Mouse (Mus musculus) natural killer cell, adult 2 months (primary cell): Measurements from ENCODE around the gene Zbtb38.
A peak's percentile ranks its signal among the peaks of the same experiment; 100 is the strongest.
"Not testable (repeated sequence)": the region's sequence is repeated elsewhere in the genome, so short reads cannot be mapped to it uniquely, and the experiment has no call there.

Experiments
- DNase-seq, 2 experiments: peaks; one replicate each; pipeline ENCODE4 v3.0.0; 2022; ENCODE audit warnings: low spot score in 2 of 2

The Zbtb38 gene

DNA sequence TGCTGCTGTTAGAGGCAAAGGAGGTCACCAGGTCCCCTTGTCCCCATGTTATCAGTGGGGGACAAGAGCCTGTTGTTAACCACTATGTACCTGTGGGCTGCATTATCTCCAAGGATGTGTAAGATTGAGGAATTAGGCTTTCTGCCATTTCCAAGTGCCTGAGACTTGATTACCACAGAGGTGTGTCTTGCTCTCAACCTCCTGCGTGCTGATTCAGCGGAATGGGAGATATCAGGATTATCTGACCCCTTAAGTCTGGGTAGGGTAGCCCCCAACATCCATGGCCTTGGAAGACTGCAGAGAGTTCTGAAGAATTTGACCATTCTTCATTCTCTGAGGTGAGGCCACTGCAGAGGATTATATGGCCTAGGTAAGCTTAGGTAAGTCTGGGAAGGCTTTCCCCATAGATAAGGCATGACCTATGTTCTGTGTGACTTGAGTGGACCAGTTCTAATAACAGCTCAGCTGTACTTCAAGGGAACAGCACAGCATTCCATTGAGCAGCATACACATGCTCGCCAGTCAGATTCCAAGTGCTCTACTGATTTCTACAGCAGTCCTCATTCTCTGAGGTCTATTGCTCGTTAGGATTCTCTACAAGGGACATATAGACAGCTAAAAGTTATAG lies 68.4 kb downstream of the Zbtb38 start:
- no peak for DNase-seq

DNA sequence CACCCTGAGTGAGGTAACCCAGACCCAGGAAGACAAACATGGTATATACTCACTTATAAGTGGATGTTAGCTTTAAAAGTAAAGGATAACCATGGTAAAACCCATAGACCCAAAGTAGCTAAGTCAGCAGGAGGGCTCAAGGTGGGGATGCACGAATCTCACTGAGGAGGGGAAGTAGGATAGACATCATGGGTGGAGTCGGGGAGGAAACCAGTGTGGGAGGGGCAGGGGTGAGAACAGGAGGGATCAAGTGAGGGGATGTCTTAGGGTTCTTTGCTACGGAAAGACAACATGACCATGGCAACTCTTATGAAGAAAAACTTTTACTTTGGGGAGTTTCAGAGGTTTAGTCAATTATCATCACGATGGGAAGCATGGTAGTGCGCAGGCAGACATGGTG lies 74.0 kb downstream of the Zbtb38 start:
- no peak for DNase-seq

DNA sequence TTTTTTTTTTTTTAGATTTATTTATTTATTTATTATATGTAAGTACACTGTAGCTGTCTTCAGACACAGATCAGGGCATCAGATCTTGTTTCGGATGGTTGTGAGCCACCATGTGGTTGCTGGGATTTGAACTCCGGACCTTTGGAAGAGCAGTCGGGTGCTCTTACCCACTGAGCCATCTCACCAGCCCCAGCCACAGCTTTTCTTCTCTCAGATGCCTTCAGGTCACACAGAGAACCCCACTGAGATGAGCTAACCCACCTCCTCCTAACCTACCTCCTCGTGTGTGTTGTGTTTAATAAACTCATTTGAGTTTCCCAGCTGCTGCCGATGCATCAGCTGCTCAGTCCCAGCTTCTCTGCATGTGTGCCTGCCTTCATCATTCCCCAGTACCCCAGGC lies 74.9 kb downstream of the Zbtb38 start:
- DNase-seq = not testable (repeated sequence)

DNA sequence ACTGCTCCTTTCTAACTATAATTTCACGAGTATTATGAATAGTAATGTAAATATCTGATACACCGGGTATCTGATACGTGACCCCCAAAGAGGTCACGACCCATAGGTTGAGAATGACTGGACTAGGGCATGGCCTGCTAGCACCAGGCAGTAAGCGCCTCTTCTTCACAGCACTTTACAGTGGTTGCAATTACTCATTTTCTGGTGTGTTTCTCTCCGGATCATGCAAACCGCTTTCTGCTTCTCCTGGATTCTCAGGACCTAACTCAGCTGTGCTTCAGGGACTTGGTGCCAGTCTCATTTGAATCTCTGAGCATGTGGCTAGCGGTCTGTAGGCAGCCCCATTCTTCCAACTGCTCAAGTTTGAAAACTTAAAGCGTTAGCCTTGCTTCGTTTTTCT lies 76.0 kb downstream of the Zbtb38 start:
- DNase-seq = no peak

DNA sequence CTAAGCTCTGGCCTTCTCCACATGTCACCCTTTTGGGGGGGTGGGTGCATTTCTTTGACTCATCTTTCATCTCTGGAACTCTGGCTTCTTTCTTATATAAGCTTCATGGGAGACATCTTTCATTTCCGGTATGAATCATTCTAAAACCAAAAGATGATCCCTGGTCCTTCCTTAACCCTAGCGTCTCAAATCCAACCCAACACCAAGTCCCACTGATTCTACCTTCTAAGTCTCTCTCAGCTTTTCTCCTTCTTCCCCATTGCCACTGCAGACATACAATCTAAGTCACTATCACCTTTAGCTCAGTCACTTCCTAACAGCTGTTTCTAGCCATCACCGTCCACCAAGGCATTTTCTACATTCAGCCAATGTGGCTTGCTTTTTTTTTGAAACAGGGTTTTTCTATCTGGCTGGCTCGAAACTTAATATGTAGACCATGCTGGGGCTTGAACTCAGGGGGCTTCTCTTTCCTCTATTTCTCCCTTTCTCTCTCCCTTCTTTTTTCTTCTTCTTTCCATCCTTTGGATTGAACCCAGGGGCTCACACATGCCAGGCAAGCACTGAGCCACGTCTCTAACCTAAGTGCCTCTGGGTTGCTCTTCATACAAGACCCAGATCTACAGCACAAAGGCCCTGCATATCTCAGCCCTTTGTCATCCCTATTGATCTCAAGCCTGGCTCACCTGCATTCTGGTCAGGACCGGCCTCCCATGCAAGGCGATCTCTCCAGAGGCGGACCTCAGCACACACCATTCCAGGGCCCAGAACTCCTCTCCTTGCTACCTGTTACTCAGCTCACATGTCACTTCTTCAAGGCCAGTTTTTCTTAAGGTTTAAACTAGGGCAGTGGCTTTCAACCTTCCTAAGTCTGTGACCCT lies 76.6 kb downstream of the Zbtb38 start:
- no peak for DNase-seq

DNA sequence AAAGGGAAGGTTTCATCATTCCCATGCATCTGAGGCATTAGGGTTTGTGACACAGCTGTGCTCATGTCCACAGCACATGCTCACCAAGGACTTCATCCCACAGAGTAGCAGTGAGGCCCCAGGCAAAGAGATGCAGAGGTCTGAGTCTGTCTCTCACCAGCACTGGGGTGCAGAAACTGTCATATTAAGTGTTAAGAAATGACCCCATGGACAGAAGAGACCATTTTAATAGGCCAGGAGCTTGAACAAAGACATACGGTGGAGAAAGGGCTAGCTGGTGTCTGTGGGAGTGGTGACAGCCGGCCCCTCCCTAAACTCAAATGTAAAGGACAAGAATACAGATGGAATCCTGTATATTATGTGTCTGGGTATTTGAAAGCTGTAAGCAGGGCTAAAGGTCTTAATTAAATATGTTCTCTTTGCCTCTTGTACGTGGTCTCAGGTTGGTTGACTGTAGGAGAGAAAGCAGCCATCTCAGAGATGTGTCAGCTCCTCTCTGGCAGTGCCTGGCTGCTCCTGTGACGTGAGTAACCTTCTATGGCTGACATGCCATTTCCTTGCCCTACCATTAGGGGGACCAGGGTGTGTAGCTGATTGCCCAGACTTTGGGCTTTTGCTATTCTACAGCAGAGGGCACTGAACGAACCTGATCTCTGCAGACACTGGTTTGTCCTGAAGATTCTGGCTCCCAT lies 77.4 kb downstream of the Zbtb38 start:
- DNase-seq = peak; percentile 59 to 74

DNA sequence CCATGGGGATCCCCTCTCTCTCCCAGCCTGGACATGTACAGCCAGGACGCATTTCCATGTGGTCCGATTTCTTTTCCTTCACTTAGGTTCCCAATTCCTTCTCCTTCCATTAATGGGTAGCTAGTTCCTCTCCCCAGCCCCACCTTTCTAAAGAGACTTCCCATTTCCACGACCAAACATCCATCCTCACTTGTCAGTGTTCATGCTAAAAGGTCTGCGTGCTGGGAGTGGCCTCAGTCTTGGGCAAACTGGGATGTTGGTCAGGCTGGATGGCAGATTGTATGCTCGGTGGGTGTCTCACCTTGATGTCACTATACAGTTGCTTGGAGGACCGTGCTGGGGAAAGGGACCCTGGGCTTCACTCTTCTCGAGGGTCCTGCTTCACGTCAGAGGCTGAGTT lies 78.3 kb downstream of the Zbtb38 start:
- DNase-seq = no peak

DNA sequence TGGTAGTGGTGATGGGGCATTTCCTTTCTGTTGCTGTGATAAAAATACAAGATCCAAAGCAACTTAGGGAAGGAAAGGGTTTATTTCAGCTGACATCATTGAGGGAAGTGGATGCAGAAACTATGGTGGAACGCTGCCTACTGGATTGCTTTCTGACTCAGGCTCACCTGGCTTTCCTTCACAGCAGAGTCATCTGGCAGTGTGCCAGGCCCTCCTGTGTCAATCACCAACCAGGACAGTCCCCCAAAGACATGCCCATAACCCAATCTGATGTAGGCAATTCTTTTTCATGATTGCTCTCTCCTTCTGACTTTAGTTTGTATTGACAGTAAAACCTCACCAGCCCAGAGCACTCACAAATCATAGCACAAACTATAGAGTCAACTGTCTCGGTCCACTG lies 80.2 kb downstream of the Zbtb38 start:
- no peak for DNase-seq

DNA sequence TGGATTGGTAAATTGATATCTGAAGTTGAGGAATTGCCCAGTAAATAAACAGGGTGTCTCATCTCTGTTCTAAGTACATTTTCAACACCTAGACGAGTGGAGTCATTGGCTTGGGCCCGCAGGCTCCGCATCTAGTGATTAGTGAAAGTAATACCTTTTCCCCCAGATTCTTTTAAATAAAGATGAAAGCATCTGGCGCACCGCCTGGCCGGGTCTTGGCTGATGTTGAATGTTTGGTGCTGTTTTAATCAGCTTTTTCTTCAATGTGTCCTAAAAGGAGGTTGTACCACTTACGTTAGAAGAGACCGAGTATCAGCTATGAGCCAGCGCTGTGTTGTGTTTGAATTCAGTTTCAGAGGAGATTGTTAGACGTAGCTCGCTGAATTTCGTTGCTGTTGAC lies 81.4 kb downstream of the Zbtb38 start:
- no peak for DNase-seq

DNA sequence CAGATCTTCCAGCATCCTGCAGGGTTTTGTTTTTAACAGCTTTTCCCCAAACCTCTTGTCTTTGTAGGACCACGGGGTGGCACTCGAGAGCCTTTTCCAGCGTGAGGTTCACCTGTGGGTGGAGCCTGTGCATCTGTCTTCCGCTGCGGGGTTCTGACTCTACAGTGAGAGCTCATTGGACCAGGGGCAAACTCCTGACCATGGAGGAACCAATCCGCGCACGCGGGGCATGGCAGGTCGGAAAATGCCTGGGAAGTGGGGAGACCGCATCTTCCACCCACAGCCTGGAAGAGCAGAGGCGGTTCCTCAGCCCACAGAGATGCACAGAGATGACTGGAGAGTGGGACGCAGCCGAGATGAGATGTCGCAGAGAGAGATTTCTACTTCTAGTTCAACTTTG lies 82.8 kb downstream of the Zbtb38 start:
- DNase-seq = peak; percentile 89 to 92

DNA sequence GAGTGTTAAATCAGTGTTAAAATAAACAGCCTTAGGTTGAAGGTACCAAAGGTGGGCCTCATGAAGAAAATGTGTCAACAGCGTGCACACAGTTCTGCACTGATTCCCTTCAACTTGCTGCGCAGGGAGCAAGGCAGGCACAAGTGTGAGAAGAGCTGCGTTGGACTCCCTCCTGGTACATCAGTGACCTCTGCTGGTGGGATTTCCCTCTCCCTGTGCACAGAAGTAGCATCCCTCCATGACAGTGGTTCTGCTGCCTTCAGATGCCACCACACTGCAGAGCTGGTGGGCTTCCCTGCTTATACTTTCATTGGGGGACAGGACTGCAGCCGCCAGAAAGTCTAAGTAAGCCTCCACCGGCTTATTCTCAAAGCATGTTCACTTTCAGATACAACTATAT lies 84.0 kb downstream of the Zbtb38 start:
- DNase-seq = peak; percentile 34 to 61

DNA sequence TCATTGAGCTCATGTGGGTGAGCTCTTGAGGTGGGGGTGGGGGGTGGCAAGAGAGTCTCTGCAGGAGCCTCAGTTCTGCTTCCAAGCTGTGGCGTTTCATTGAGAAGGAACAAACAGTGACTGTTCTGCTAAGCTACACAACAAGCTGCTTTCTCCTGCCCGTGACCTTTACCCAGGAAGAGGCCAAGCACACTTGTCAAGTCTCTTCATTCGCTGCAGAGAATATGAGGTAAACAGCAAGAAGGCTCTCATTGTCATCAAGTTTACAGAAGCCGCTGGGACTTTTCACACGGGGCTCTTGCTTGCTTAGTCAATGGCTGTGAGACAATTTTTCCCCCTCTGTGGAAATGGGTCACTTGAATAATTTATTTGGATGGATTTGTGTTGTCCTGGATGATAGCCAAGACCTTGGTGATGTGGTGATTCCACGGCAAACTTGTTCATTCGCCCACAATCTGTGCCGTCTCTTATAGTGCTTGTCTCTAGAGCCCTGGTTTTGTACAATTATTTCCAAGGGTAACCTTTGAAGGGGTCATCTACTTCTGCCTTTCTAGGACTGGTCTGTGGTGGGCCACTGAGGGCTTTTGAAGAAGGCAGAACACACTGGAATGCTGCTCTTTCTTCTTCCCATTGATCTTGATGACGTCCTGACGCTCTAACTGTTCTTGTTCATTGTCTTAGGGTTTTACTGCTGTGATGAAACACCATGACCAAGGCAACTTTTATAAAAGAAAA lies 92.0 kb downstream of the Zbtb38 start:
- DNase-seq = no peak

DNA sequence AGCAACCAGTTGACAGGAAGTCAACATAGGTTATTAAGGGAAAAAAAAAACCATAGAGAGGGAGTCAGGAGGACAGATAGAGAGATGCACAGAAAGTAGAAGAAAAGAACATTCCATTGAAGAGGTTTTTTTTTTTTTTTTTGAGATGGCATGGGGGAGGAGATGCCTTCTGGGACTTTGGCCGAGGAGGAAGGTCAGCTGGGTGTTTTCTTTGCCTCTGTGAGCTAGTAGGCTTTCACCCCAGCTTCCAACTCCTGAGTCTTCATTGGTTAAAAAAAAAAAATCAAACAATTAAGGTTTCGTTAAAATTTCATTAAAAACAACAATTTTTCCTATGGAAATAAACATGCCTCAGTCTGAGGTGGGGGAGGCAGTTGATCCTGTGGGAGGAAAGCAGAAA lies 92.8 kb downstream of the Zbtb38 start:
- DNase-seq = no peak

DNA sequence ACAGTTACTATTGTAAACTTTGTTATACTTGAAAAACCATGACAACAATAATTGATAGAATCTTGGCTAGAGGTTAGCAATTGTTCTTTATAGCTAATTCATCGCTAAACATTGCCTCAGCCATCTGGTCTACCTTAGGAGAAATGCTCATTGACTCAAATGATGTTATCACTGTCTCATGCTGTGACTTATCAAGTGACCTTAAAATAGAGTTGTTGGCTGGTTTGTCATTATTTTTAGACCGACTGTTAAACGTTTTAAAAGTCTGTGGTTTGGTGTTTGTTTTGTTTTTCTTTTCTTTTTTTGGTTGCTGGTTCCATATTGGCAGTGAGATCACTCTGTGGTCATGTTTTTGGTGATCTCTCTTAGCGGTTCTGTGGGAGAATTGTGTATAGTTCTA lies 99.1 kb downstream of the Zbtb38 start:
- peak in 1 of 2 experiments; percentile 12 for DNase-seq

DNA sequence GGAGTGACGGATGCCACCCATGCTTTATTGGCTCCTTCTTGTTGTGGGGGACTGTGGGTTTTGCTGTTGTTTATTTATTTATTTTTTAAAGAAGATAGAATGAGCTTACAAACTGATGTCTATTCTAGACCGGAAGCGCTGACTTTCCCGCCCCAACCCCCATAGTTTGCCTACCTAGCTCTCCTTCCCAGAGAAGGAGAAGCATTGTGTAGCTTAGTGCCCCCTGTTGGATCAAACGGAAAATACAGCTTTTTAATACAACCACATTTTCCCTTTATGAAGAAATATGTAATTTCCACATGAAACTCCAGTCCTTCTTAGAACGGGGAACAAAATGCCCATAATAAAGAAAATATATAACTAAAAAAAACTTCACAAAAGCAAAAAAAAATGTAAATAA lies 99.9 kb downstream of the Zbtb38 start:
- peak in 1 of 2 experiments; percentile 22 for DNase-seq

DNA sequence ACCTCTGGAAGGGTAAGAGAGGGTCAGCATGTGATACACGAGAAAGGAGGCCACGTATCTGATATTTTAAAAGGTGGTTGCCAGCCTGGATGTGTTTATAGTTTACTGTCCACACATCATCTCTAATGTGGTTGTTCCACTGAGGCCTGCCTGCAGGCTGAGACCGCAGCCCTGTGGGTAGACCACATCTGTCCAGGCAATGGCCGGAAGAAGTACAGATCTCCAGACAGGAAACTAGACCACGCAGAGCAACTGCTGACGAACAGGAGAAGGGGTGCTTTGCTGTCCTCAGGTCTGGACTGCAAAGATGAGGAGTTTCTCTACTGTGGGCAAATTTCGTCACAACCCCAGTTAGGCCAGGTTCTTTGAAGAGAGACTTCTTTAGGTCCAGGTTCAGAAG lies 101.8 kb downstream of the Zbtb38 start:
- peak; percentile 69 to 82 for DNase-seq

DNA sequence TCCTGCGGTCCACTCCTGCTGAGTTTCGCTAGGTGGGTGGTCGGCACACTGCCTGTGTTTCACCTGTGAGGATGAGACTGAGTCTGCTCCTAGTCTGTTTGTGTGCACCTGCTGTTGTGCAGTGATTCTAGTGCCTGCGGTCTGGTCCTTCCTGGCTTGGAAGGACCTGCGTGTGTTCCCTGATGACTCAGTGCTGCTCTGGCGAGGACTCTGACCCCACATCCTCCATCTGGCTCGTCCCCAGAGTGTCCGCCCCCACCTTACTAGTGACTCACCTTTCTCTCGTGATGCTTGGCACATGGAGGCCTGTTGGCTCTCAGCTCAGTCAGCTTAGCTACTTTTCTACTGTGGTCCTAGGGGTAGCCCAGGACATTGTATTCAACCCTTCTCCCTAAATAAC lies 102.7 kb downstream of the Zbtb38 start:
- peak; percentile 72 to 75 for DNase-seq

DNA sequence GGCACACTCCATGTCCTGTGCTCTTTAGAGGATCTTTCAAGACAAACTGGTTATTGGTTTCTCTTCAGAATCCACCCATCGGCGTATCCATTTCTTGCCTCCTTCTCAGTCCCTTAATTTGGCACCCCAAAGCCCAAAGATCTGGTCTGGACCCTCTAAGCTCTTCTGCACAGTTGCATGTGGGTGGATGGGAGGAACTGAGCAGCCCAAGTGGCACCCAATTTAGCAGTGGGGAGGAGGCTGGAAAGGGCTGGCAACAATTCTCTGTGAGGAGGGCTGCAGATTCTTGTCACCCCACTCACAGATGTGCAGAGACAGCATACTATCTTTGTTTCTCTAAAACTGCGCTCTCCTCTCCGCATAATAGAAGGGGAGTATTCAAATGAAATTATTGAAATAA lies 103.3 kb downstream of the Zbtb38 start:
- DNase-seq = no peak

DNA sequence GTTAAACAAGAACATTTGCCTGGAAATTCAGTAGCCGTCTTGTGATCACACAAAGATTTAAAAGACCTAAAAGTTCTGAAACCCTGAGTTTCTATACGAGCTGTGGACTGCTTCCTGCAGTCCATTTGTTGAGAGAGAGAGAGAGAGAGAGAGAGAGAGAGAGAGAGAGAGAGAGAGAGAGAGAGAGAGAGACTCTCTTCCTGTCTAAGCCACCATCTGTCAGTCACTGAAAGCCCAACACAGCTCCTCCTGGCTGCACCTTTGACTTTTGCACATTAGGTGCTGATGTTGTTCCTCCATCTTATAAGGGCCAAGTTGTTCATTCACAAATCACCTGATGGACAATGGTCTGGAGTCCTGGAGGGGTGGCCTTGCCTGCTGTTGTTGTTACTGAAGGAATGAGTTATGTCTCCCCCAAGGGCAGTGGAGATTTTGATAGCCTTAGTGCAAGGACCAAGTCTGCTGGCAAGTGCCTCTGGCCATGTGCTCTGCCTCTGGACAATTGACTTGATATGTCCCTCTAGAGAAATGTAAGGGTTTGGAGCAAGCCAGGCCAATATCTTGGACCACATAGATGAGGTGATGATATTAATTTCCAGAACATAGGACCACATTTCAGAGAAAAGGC lies 105.8 kb downstream of the Zbtb38 start:
- no peak for DNase-seq

DNA sequence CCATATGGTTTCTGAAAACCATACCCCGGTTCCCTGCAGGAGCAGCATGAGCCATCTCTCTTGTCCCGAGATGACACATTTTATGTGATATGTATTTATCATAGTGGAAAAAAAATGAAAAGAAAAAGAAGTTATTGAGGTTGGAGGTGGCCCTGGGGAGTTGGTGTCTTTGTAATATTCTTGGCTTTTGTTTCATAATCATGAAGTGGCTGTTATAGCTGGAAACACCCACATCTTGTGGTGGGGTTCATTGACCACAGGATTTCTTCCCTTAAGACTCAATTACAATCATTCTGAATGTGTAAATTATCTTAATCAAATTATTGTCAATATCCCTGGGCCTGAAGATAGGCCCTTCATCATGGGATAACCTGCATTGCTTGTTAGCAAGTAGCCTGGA lies 107.8 kb downstream of the Zbtb38 start:
- no peak for DNase-seq

DNA sequence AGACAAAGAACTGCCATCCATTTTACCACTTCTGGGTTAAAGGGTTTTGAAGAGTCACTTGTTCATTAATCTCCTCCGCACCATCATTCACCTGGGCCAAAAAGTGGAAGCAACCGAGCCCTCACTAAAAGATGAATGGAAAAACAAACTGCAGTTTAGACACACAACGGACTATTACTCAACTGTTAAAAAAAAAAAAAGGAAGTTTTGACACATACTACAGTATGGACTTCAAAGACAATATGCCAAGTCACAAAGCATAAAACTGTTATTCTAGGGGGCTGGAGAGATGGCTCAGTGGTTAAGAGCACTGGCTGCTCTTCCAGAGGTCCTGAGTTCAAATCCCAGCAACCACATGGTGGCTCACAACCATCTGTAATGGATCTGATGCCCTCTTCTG lies 108.6 kb downstream of the Zbtb38 start:
- not testable (repeated sequence) for DNase-seq

DNA sequence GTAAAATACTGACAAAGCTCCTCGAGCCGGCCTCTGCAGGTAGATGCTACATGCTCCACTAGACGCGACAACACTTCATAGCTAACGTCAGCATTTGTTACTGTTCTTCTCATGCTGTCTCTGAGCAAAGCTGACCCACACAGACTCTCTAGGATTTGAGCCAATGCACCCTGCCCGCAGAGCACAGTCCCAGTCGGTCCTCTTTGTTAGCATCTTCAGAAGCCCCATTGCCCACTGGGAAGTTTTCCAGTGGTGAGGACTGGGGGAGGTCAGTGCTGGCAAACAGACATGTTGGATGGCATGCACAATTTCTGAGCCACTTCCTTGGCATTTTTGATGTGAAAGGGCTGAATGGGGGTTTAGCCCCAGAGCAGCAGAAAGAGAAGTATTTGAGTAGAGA lies 113.2 kb downstream of the Zbtb38 start:
- DNase-seq = no peak
